Mouse (Mus musculus) central nervous system, embryonic 18 days (tissue): ENCODE results near the gene Hmgb2. TPM values are rescaled to one million over a fixed set of nuclear protein-coding genes. Genes with fewer than 3 reads are reported as not detected.

Experiments used
- polyA plus RNA-seq: library from polyadenylated mRNA; depleted of rRNA; stranded (reverse); fragments of >200 nt; gene quantifications from 2 replicates; pipeline ENCODE4 v1.2.3, GENCODE M21; 2012; rRNA removed

Gene Hmgb2
- polyA plus RNA-seq = 35.5 and 39.1 TPM in 2 replicates

DNA sequence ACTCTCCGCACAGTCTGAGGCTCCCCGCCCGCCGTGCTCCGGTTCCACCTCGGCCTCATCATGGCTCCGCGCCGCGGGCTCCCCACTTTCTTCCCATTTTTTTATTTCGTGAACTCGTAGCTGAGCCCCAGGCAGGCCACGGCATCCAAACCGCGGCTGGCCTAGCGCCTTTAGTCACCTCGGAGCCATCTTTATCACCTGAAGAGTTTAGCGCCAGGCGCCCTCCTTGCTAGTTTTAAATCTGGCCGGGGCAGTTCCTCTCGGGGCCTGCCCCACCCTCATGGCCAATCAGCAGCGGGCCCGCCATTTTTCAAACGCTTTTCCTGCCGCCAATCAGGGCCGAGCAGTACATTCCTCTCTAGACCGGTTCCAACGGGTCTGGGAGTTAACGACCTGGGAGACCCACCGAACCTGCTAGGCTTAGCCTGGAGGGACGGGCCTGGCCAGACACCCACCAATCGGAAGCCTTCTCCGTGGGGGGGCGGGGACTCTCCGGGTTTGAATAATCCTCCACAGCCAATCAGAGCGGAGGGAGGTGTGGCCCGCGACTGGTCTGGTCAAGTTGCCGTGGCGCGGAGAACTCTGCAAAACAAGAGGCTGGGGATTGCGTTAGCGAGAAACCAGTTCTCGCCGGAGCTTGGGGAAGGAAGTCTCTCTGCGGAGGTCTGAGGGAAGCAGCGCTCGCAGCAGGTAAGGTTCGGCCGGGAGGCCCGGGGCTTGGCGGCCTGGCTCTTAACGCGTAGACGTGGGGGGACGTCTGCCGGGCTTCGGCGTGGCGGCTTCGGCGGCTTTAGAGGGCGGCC lies at the start of gene Hmgb2:
TSS of gene Hmgb2 (plus strand) at position 592 of the 803 bp plus-strand sequence.

DNA sequence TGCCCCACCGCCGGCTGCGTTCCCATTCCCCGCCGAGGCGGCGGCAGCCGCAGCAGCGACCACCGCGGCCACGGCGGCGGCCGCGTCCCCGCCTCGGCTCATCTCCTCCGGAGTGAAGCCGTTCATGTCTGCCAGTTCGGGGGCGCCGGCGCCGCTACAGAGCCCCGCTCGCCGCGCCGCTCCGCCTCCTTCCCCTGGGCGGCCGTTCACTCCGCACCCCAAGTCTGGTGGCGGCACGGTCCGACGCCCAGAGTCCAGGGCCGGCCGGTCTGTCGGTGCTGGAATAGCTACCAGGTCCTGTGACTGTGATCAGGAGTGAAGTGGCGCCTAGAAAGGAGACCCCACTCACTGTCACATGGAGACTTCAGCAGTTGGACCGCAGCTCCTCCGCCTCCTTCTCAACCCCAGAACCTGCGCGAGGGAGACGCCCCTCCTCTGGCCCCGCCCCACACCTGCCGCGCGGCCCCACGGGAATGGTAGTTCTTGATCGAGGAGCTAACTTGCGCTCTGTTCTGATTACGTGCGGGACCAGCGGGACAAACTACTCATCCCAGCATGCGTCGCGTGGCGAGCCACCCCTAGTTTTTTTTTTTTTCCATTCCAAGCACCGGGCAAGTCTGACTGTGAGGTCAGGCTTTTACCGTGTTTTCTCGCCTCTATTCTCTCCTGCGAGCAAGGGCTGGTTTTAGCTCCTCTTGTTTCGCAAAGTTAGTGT lies 24.1 kb upstream of the Hmgb2 start, which contains the start of gene Sap30:
TSS of gene Sap30 (minus strand) at position 420 of the 715 bp plus-strand sequence.

Other genes starting within 250 kb of the Hmgb2 start
- 0.04 and 1.7 TPM in 2 replicates for gene Hand2, start 190.9 kb upstream of the Hmgb2 start, polyA plus RNA-seq
- 27.0 and 28.5 TPM in 2 replicates for gene Scrg1, start 56.0 kb upstream of the Hmgb2 start, polyA plus RNA-seq
- 28.0 and 31.3 TPM in 2 replicates for gene Sap30, start 24.0 kb upstream of the Hmgb2 start, polyA plus RNA-seq
- gene Galnt7, start 141.1 kb downstream of the Hmgb2 start, polyA plus RNA-seq = 7.5 and 7.7 TPM in 2 replicates